Mouse (Mus musculus): ENCODE measurements at regions not wholly inside any gene's neighbourhood (a gene's known extent, or its start where the extent isn't known, plus 50 kb on each side); places are given as distances from the start of the nearest gene placed in this dataset.

DNA sequence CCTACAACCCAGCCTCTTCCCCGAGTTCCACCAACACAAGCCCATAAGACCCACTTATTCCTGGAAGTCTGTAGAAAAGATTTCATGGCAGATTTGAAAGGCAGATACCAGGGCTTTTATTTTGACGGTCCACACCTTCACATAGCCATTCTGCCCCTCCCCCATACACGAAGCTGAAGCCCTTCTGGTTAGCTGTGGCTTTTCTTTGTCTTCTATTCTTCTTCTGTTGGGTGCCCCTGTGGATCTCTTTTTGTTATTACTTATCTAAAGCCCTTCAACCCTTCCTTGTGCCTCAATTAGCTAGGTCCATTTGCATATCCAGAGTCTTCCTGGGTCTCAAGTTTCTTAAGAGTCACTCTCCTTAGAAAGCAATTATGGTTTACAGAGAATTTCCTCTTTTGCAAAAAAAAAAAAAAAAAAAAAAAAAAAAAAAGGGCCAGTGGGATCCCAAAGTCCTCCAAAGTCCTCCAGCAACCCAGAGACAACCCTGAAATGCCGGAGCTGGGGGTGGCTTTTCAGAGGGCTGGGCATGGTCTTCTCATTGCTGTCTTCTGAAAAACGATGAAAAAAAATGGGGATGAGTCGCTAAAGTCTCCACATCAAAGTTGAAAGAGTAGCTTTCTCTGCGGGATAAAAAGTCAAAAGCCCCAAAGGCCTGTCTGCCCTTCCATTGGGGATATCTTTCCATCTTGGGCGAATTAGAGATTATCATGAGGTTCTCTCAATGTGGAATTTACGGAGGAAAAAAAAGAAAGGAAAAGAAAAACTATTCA, 199.0 kb downstream of the Pten start:
- TF ChIP-seq MAX (IDR thresholded peaks at IDR 0.05) = no peak
- no peak for TF ChIP-seq CEBPB (IDR thresholded peaks at IDR 0.05; ENCODE audit: low read depth)
- TF ChIP-seq USF1 (IDR thresholded peaks at IDR 0.05; ENCODE audit: low read depth) = no peak
- TF ChIP-seq CTCF (IDR thresholded peaks at IDR 0.05; ENCODE audit: control insufficient read depth, insufficient read depth, insufficient read length) = no peak
- TF ChIP-seq MYOG (IDR thresholded peaks at IDR 0.05; ENCODE audit: control insufficient read depth, extremely low read depth, insufficient read length) = no peak
- TF ChIP-seq MYOD1 (IDR thresholded peaks at IDR 0.05; ENCODE audit: control insufficient read depth, insufficient read length, low read depth) = no peak
- TF ChIP-seq FOSL1 (IDR thresholded peaks at IDR 0.05; ENCODE audit: insufficient read depth, low read length, poor library complexity, severe bottlenecking) = no peak
- Histone ChIP-seq H3K79me2 (ENCODE audit: control insufficient read depth, insufficient read depth) (no peaks in the 10 kb centered on the region), H3K27me3 (ENCODE audit: control insufficient read depth, insufficient read depth, insufficient read length) (no peaks in the 10 kb centered on the region), H3K36me3 (ENCODE audit: control insufficient read depth, insufficient read depth) (no peaks in the 10 kb centered on the region), H3K79me3 (ENCODE audit: low read depth) (no peaks in the 10 kb centered on the region), H3K4me3 (ENCODE audit: insufficient read depth, poor library complexity, severe bottlenecking) (no peak overlapping the region), H3ac (ENCODE audit: control insufficient read depth, insufficient read length, low read depth) (no peak overlapping the region)

DNA sequence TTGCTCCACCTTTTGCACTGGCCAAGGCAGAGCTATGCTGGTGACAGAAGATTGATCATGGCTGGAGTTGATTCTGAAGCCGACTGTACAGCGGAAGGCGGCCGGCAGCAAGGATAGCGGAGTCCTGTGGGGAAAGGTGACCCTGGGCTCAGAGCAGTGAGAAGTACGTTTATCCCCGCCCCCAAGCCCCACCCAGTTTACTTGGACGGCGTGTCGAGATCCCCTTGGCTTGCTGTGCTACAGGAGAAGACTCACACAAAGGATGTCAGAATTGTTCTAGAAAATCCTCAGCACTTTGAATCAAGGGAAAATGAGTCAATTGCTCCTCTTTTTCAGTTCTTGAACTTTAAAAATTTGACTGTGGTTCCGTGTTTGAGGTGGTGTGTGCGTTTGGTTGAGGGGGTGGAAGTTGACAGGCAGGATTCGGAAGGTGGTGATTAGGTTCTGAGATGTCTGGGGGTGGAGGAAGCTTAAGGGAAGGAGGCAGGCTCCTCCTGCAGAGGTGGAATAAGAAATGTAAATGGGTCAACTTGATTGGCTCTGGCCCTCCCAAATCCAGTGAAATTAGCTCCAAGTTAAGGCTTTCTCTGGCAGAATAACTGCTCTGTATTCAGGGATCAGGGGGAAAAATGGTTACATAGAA, 199.7 kb downstream of the Pten start:
- Histone ChIP-seq H3K79me2 (ENCODE audit: control insufficient read depth, insufficient read depth) (no peaks in the 10 kb centered on the region), H3ac (ENCODE audit: control insufficient read depth, insufficient read length, low read depth) (no peak overlapping the region), H3K4me3 (ENCODE audit: insufficient read depth, poor library complexity, severe bottlenecking) (no peak overlapping the region), H3K36me3 (ENCODE audit: control insufficient read depth, insufficient read depth) (no peaks in the 10 kb centered on the region), H3K79me3 (ENCODE audit: low read depth) (no peaks in the 10 kb centered on the region), H3K27me3 (ENCODE audit: control insufficient read depth, insufficient read depth, insufficient read length) (no peaks in the 10 kb centered on the region)
- no peak for TF ChIP-seq MYOD1 (IDR thresholded peaks at IDR 0.05; ENCODE audit: control insufficient read depth, insufficient read length, low read depth)
- no peak for TF ChIP-seq CEBPB (IDR thresholded peaks at IDR 0.05; ENCODE audit: low read depth)
- no peak for TF ChIP-seq MAX (IDR thresholded peaks at IDR 0.05)
- TF ChIP-seq USF1 (IDR thresholded peaks at IDR 0.05; ENCODE audit: low read depth) = no peak
- no peak for TF ChIP-seq FOSL1 (IDR thresholded peaks at IDR 0.05; ENCODE audit: insufficient read depth, low read length, poor library complexity, severe bottlenecking)
- TF ChIP-seq MYOG (IDR thresholded peaks at IDR 0.05; ENCODE audit: control insufficient read depth, extremely low read depth, insufficient read length) = no peak
- no peak for TF ChIP-seq CTCF (IDR thresholded peaks at IDR 0.05; ENCODE audit: control insufficient read depth, insufficient read depth, insufficient read length)

DNA sequence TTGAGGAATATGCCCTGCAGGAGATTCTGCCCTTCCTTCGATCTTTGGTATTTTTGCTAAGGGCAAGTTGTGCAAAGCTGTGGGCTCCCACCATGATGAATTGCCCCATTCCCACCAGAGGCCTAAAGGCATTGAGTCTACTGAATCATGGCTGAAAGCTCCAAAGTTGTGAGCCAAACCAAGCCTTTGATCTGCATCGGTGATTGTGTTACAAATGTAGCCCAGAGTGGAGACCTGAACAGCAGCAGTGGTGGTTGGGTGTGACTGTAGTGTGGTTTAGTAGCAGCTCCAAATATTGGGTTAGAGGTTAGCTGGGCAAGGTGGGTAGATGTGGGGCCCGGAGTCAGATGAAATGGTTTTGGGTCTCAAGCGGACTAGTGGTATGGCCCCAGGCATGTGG, 201.0 kb downstream of the Pten start:
- TF ChIP-seq CTCF (IDR thresholded peaks at IDR 0.05; ENCODE audit: control insufficient read depth, insufficient read depth, insufficient read length) = no peak
- no peak for TF ChIP-seq MYOG (IDR thresholded peaks at IDR 0.05; ENCODE audit: control insufficient read depth, extremely low read depth, insufficient read length)
- TF ChIP-seq USF1 (IDR thresholded peaks at IDR 0.05; ENCODE audit: low read depth) = no peak
- TF ChIP-seq FOSL1 (IDR thresholded peaks at IDR 0.05; ENCODE audit: insufficient read depth, low read length, poor library complexity, severe bottlenecking) = no peak
- no peak for TF ChIP-seq MAX (IDR thresholded peaks at IDR 0.05)
- TF ChIP-seq CEBPB (IDR thresholded peaks at IDR 0.05; ENCODE audit: low read depth) = no peak
- no peak for TF ChIP-seq MYOD1 (IDR thresholded peaks at IDR 0.05; ENCODE audit: control insufficient read depth, insufficient read length, low read depth)
- Histone ChIP-seq H3K79me2 (ENCODE audit: control insufficient read depth, insufficient read depth) (no peaks in the 10 kb centered on the region), H3ac (ENCODE audit: control insufficient read depth, insufficient read length, low read depth) (no peak overlapping the region), H3K79me3 (ENCODE audit: low read depth) (no peaks in the 10 kb centered on the region), H3K4me3 (ENCODE audit: insufficient read depth, poor library complexity, severe bottlenecking) (no peak overlapping the region), H3K36me3 (ENCODE audit: control insufficient read depth, insufficient read depth) (no peaks in the 10 kb centered on the region), H3K27me3 (ENCODE audit: control insufficient read depth, insufficient read depth, insufficient read length) (no peaks in the 10 kb centered on the region)

DNA sequence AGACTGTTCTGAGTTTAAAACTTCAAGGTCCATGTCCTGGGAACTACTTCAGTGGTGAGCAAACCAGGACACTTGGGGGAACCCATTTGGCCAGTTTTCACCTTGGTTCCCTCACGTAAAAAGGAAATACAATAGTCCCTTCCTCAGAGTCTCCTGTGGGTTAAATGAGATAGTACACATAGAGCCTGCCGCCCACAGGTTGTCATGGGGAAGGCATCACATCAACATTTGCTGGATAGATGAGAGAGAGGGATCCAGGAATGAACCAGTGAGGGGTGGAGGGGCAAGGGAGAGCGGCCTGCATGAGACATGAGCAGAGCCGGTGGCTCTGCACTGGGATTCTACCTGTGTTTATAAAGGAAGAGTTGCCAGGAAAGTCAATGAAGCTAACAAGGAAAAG, 201.5 kb downstream of the Pten start:
- H3ac ChIP-seq (ENCODE audit: control insufficient read depth, insufficient read length, low read depth) = no peak overlapping the region
- no peaks in the 10 kb centered on the region for H3K36me3 ChIP-seq (ENCODE audit: control insufficient read depth, insufficient read depth)
- no peak overlapping the region for H3K4me3 ChIP-seq (ENCODE audit: insufficient read depth, poor library complexity, severe bottlenecking)
- no peaks in the 10 kb centered on the region for H3K27me3 ChIP-seq (ENCODE audit: control insufficient read depth, insufficient read depth, insufficient read length)
- no peaks in the 10 kb centered on the region for H3K79me3 ChIP-seq (ENCODE audit: low read depth)
- TF ChIP-seq USF1 (IDR thresholded peaks at IDR 0.05; ENCODE audit: low read depth) = no peak
- no peak for TF ChIP-seq MAX (IDR thresholded peaks at IDR 0.05)
- no peaks in the 10 kb centered on the region for H3K79me2 ChIP-seq (ENCODE audit: control insufficient read depth, insufficient read depth)

GRCm38 (mm10) chr19:32959844-32960195, 202.5 kb downstream of the Pten start:
- TF ChIP-seq USF1 (IDR thresholded peaks at IDR 0.05; ENCODE audit: low read depth) = no peak
- H3K79me2 ChIP-seq (ENCODE audit: control insufficient read depth, insufficient read depth) = no peaks in the 10 kb centered on the region
- H3ac ChIP-seq (ENCODE audit: control insufficient read depth, insufficient read length, low read depth) = no peak overlapping the region
- H3K79me3 ChIP-seq (ENCODE audit: low read depth) = no peaks in the 10 kb centered on the region
- no peaks in the 10 kb centered on the region for H3K27me3 ChIP-seq (ENCODE audit: control insufficient read depth, insufficient read depth, insufficient read length)
- H3K4me3 ChIP-seq (ENCODE audit: insufficient read depth, poor library complexity, severe bottlenecking) = no peak overlapping the region
- H3K36me3 ChIP-seq (ENCODE audit: control insufficient read depth, insufficient read depth) = no peaks in the 10 kb centered on the region

DNA sequence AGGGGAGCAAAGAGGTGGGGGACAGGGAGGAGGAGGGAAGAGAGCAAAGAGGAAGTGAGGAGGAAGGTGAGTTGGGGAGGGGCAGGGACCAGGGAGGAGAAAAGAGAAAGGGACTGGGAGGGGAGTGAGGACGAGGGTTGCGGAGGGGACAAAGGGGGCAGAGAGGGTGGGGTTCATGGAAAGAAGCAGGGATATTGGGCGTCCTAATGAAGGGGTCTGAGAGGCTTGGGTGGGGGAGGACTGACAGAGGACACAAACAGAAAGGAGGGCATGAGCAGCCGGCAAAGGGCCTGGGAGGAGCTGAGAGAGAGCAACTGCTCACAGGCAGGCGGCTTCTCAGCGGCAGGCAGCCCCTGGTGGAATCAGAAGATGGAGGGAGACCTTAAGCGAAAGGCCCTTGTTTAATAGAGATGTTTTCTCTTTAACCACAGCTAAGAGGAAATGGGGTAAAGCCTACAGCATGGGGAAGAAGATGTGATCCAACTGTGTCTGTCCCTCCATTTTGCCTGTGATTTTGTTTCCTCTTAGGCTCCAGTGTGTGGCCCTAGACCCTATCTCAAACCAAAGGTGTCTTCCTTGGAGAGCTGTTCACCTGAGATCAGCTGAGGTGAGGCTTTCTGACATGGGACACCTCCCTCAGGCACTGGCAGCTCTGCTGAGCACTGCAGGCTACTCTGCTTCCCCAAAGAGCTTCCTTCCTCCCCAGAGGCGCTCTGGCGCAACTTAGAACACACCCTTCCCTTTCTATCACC, 203.1 kb downstream of the Pten start:
- no peak for TF ChIP-seq FOSL1 (IDR thresholded peaks at IDR 0.05; ENCODE audit: insufficient read depth, low read length, poor library complexity, severe bottlenecking)
- no peak for TF ChIP-seq USF1 (IDR thresholded peaks at IDR 0.05; ENCODE audit: low read depth)
- TF ChIP-seq MYOG (IDR thresholded peaks at IDR 0.05; ENCODE audit: control insufficient read depth, extremely low read depth, insufficient read length) = no peak
- no peak for TF ChIP-seq CTCF (IDR thresholded peaks at IDR 0.05; ENCODE audit: control insufficient read depth, insufficient read depth, insufficient read length)
- TF ChIP-seq MYOD1 (IDR thresholded peaks at IDR 0.05; ENCODE audit: control insufficient read depth, insufficient read length, low read depth) = no peak
- no peak for TF ChIP-seq CEBPB (IDR thresholded peaks at IDR 0.05; ENCODE audit: low read depth)
- no peak for TF ChIP-seq MAX (IDR thresholded peaks at IDR 0.05)

More for the DNA sequence above, 203.1 kb downstream of the Pten start:
- Histone ChIP-seq H3K4me3 (ENCODE audit: insufficient read depth, poor library complexity, severe bottlenecking) (no peak overlapping the region), H3K27me3 (ENCODE audit: control insufficient read depth, insufficient read depth, insufficient read length) (no peaks in the 10 kb centered on the region), H3K79me3 (ENCODE audit: low read depth) (no peaks in the 10 kb centered on the region), H3K79me2 (ENCODE audit: control insufficient read depth, insufficient read depth) (no peaks in the 10 kb centered on the region), H3ac (ENCODE audit: control insufficient read depth, insufficient read length, low read depth) (no peak overlapping the region), H3K36me3 (ENCODE audit: control insufficient read depth, insufficient read depth) (no peaks in the 10 kb centered on the region)
